Mouse (Mus musculus) CH12.LX (cell line): ENCODE measurements at regions not wholly inside any gene's neighbourhood (a gene's known extent, or its start where the extent isn't known, plus 50 kb on each side); places are given as distances from the start of the nearest gene placed in this dataset.

Experiments
- DNase-seq: peaks from one replicate; pipeline ENCODE4 v3.0.0-alpha.2; 2013; ENCODE audit errors: extremely low read depth
- H3K27ac ChIP-seq: 2 replicates; pipeline ENCODE4 v1.5.1; 2012; ENCODE audit warnings: low read depth, mild to moderate bottlenecking, control low read depth, moderate library complexity; ENCODE audit not compliant: insufficient read depth
- H3K27me3 ChIP-seq: replicated peaks from 2 replicates; pipeline ENCODE3; 2012; ENCODE audit warnings: inconsistent platforms
- H3K36me3 ChIP-seq, 2 experiments: replicated peaks in 1 of 2; 2 replicates each; pipeline versions ENCODE3 to v1.6.1; 2012; ENCODE audit warnings: inconsistent platforms in 1 of 2, low read length in 1 of 2, mild to moderate bottlenecking in 1 of 2, mixed read lengths in 1 of 2, moderate library complexity in 1 of 2; ENCODE audit not compliant: control insufficient read depth in 1 of 2, insufficient read depth in 1 of 2
- H3K4me1 ChIP-seq, 2 experiments: 2 replicates each; pipeline ENCODE4 v1.6.1; 2012; ENCODE audit warnings: inconsistent platforms in 1 of 2, moderate library complexity in 1 of 2; ENCODE audit not compliant: insufficient read depth in 2 of 2, control insufficient read depth in 1 of 2
- H3K4me2 ChIP-seq: 2 replicates; pipeline ENCODE4 v1.6.1; 2012; ENCODE audit warnings: low read depth, mild to moderate bottlenecking, control low read depth; ENCODE audit not compliant: poor library complexity, insufficient read depth, severe bottlenecking
- H3K4me3 ChIP-seq, 3 experiments: fragments of 150-350 bp in 1 of 3; sonication (generic) in 1 of 3; replicated peaks in 1 of 3; 2 replicates each; pipeline versions ENCODE3 to v1.5.1; 2011 to 2012; ENCODE audit warnings: low read depth in 2 of 3, low read length in 2 of 3, mild to moderate bottlenecking in 2 of 3, moderate library complexity in 2 of 3, control low read depth in 1 of 3, improper control_type of control experiment in 1 of 3, inconsistent platforms in 1 of 3, mixed read lengths in 1 of 3; ENCODE audit not compliant: poor library complexity in 1 of 3
- H3K79me2 ChIP-seq: replicated peaks from 2 replicates; pipeline ENCODE4 v1.6.1; 2012; ENCODE audit warnings: mild to moderate bottlenecking, moderate library complexity; ENCODE audit not compliant: control insufficient read depth, poor library complexity, insufficient read depth, severe bottlenecking; ENCODE audit errors: extremely low read depth
- H3K9ac ChIP-seq: 2 replicates; pipeline ENCODE4 v1.6.1; 2012; ENCODE audit warnings: low read depth, mild to moderate bottlenecking, control low read depth, moderate library complexity; ENCODE audit not compliant: insufficient read depth
- H3K9me3 ChIP-seq: replicated peaks from 2 replicates; pipeline ENCODE3; 2012; ENCODE audit warnings: low read length, inconsistent platforms, mixed read lengths
- BHLHE40 ChIP-seq: IDR thresholded peaks from 2 replicates; pipeline ENCODE4 v1.6.1; 2011; ENCODE audit warnings: mild to moderate bottlenecking, low read depth, low read length, improper control_type of control experiment
- CHD1 ChIP-seq: IDR thresholded peaks from 2 replicates; pipeline ENCODE4 v1.6.1; 2012; ENCODE audit warnings: low read depth, low read length, improper control_type of control experiment, inconsistent platforms
- CHD2 ChIP-seq: IDR thresholded peaks from 2 replicates; pipeline ENCODE4 v1.6.1; 2011; ENCODE audit warnings: low read length, improper control_type of control experiment
- E2F4 ChIP-seq: IDR thresholded peaks from 2 replicates; pipeline ENCODE4 v1.6.1; 2011; ENCODE audit warnings: low read depth, low read length, improper control_type of control experiment; ENCODE audit not compliant: insufficient replicate concordance
- EP300 ChIP-seq: IDR thresholded peaks from 2 replicates; pipeline ENCODE4 v1.6.1; 2011; ENCODE audit warnings: low read length, improper control_type of control experiment
- IRF4 ChIP-seq: IDR thresholded peaks from 2 replicates; pipeline ENCODE4 v1.6.1; 2014; ENCODE audit warnings: low read depth, mild to moderate bottlenecking, inconsistent platforms, low read length, improper control_type of control experiment
- JUN ChIP-seq: IDR thresholded peaks from 2 replicates; pipeline ENCODE4 v1.6.1; 2011; ENCODE audit warnings: low read depth, mild to moderate bottlenecking, low read length, improper control_type of control experiment, moderate library complexity; ENCODE audit not compliant: insufficient read depth
- MAX ChIP-seq: IDR thresholded peaks from 2 replicates; pipeline ENCODE4 v1.6.1; 2011; ENCODE audit warnings: low read length, improper control_type of control experiment
- MEF2A ChIP-seq: IDR thresholded peaks from 2 replicates; pipeline ENCODE4 v1.6.1; 2014; ENCODE audit warnings: low read depth, mild to moderate bottlenecking, inconsistent platforms, low read length, improper control_type of control experiment, borderline replicate concordance
- MYC ChIP-seq: IDR thresholded peaks from 2 replicates; pipeline ENCODE4 v1.6.1; 2011; ENCODE audit warnings: low read depth, mild to moderate bottlenecking, improper control_type of control experiment, low read length
- NRF1 ChIP-seq: IDR thresholded peaks from 2 replicates; pipeline ENCODE4 v1.6.1; 2014; ENCODE audit warnings: low read depth, mild to moderate bottlenecking, inconsistent platforms, low read length, improper control_type of control experiment, moderate library complexity
- POLR2AphosphoS2 ChIP-seq: IDR thresholded peaks from 2 replicates; pipeline ENCODE4 v1.6.1; 2011; ENCODE audit warnings: low read depth, low read length, improper control_type of control experiment
- RAD21 ChIP-seq: IDR thresholded peaks from 2 replicates; pipeline ENCODE4 v1.6.1; 2011; ENCODE audit warnings: low read depth, mild to moderate bottlenecking, low read length, improper control_type of control experiment, moderate library complexity
- SIN3A ChIP-seq: IDR thresholded peaks from 2 replicates; pipeline ENCODE4 v1.6.1; 2012; ENCODE audit warnings: low read length, improper control_type of control experiment, inconsistent platforms
- SMC3 ChIP-seq: IDR thresholded peaks from 2 replicates; pipeline ENCODE4 v1.6.1; 2011; ENCODE audit warnings: low read depth, low read length, improper control_type of control experiment
- TBP ChIP-seq: conservative IDR thresholded peaks from 2 replicates; pipeline ENCODE4 v1.6.1; 2011; ENCODE audit warnings: low read depth, low read length, improper control_type of control experiment
- UBTF ChIP-seq: IDR thresholded peaks from 2 replicates; pipeline ENCODE4 v1.6.1; 2012; ENCODE audit warnings: low read depth, mild to moderate bottlenecking, inconsistent platforms, low read length, improper control_type of control experiment, moderate library complexity
- USF2 ChIP-seq: conservative IDR thresholded peaks from 2 replicates; pipeline ENCODE4 v1.6.1; 2011; ENCODE audit warnings: low read depth, low read length, improper control_type of control experiment
- ZNF384 ChIP-seq: IDR thresholded peaks from 2 replicates; pipeline ENCODE4 v1.6.1; 2012; ENCODE audit warnings: low read depth, low read length, improper control_type of control experiment, inconsistent platforms
- dilution Hi-C: fragments of 300-500 bp; cut with MboI; formaldehyde crosslinking; loops from 2 replicates; pipeline ENCODE4 v1.14.3; 2020; ENCODE audit warnings: low sequenced_read_pairs; ENCODE audit not compliant: extremely low pct_unique_long_range_greater_than_20kb, extremely low pct_ligation_motif_present
- in situ Hi-C: fragments of 300-500 bp; cut with MboI; formaldehyde crosslinking; loops from 3 replicates; pipeline ENCODE4 v1.14.3; 2019; ENCODE audit warnings: low sequenced_read_pairs, low pct_ligation_motif_present, low pct_unique_long_range_greater_than_20kb, mixed read lengths

DNA sequence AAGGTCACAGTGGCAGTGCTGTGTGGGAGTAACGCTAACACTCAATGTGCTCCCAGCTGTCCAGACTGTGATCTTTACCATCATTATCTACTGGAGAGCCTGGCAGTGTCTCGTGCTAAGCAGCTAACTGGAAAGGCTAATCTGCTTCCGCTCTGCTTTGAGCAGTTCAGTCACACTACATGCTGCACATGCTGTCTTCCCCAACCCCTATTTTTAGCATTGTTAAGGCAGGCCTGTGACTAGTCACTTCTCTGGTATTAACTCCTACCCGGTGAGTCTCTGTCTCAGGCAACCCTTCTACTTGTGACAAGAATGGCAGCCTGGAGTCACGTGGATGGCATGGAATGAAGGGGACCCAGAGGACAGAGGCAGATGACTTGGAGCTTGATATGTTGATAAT is 88.2 kb downstream of the Rps24 start:
- Histone ChIP-seq H3K4me3 (no peak overlapping the region), H3K9me3 (no peaks in the 10 kb centered on the region), H3K4me2 (no peak overlapping the region)
- in situ Hi-C loops (no loop called here), dilution Hi-C loops (no loop called here)
- no peak for TF ChIP-seq NRF1
- TF ChIP-seq MEF2A, result no peak
- TF ChIP-seq EP300, result no peak
- TF ChIP-seq, all 38 proteins: peak for 0
- no peak overlapping the region for H3K27ac ChIP-seq
- no peaks in the 10 kb centered on the region for H3K36me3 ChIP-seq
- H3K4me1 ChIP-seq, result no peaks in the 10 kb centered on the region
- peaks cover 6% of the 10 kb centered on the region for H3K27me3 ChIP-seq
- no peak for DNase-seq
- no peaks in the 10 kb centered on the region for H3K79me2 ChIP-seq
- no peak overlapping the region for H3K9ac ChIP-seq

DNA sequence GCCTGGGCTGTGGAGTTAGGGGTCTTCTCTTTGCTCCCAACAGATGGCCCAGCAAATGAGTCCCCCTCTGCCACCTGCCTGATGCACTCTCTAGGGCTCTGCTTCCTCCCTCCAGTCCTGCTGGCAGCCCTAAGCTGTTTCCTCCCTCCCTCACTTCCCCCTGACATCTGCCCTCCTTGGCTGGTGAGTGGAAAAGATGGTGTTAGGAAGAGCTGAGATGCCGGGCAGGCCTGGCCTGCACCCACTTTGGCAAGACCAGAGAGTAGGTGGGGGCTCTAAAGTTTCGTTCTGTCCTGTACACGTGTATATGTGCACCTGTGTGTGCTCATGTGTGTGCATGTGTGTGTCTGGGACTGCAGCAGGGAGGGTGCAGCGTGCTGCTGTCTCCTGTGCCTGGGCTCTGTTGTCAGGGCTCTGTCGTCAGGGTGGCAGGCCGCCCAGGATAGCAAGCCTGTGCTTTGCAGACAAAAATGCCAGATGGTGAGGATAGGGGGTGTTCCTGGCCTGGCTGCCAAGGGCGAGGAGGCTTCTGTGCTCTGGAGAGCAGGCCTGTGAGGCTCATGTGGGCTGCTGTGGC is 91.7 kb downstream of the Rps24 start:
- H3K36me3 ChIP-seq, result no peaks in the 10 kb centered on the region
- peaks cover 2% of the 10 kb centered on the region for H3K9me3 ChIP-seq
- TF ChIP-seq SMC3 (no peak), RAD21 (no peak), BHLHE40 (no peak), JUN (no peak), UBTF (no peak), SIN3A (no peak), MAX (no peak), MYC (no peak), ZNF384 (no peak), CHD2 (no peak), POLR2AphosphoS2 (no peak), TBP (no peak), NRF1 (no peak), USF2 (no peak), EP300 (no peak), CHD1 (no peak), IRF4 (no peak), E2F4 (no peak)
- H3K27me3 ChIP-seq, result peaks cover 3% of the 10 kb centered on the region
- no peak overlapping the region for H3K4me2 ChIP-seq
- H3K27ac ChIP-seq, result no peak overlapping the region
- in situ Hi-C loops, result no loop called here
- no peak overlapping the region for H3K9ac ChIP-seq
- H3K4me1 ChIP-seq, result no peaks in the 10 kb centered on the region
- no peak for DNase-seq
- no peaks in the 10 kb centered on the region for H3K79me2 ChIP-seq
- no peak overlapping the region for H3K4me3 ChIP-seq
- dilution Hi-C loops, result no loop called here
